Mouse (Mus musculus) limb, embryonic 11.5 days (tissue): ENCODE data around the gene Gpnmb. TPM values are rescaled to one million over a fixed set of nuclear protein-coding genes. Genes with fewer than 3 reads are reported as not detected.

Source experiments
- ATAC-seq: fragments of 200-750 bp; cut with Nextera tagmentation; 2 replicates; pipeline ENCODE4 v1.8.0; 2017; ENCODE audit warnings: low read depth; ENCODE audit not compliant: insufficient number of reproducible peaks, low FRiP score, low TSS enrichment
- DNase-seq: peaks from one replicate; pipeline ENCODE4 v3.0.0-alpha.2; 2015; ENCODE audit warnings: low spot score
- H3K27ac ChIP-seq: fragments of 300-500 bp; sonication (generic); replicated peaks from 2 replicates; pipeline ENCODE4 v1.5.1; 2014; ENCODE audit warnings: low read depth, mild to moderate bottlenecking, low read length
- H3K27me3 ChIP-seq: fragments of 300-500 bp; sonication (generic); 2 replicates; pipeline ENCODE4 v1.6.1; 2014; ENCODE audit warnings: mild to moderate bottlenecking, low read length, mixed read lengths; ENCODE audit not compliant: control insufficient read depth, insufficient read depth
- H3K36me3 ChIP-seq: fragments of 300-500 bp; sonication (generic); 2 replicates; pipeline ENCODE4 v1.6.1; 2014; ENCODE audit warnings: mild to moderate bottlenecking, low read length, moderate library complexity, mixed read lengths; ENCODE audit not compliant: control insufficient read depth, insufficient read depth
- H3K4me1 ChIP-seq: fragments of 300-500 bp; sonication (generic); 2 replicates; pipeline ENCODE4 v1.6.1; 2014; ENCODE audit warnings: low read length, mixed read lengths; ENCODE audit not compliant: control insufficient read depth, insufficient read depth
- H3K4me2 ChIP-seq: fragments of 300-500 bp; sonication (generic); 2 replicates; pipeline ENCODE4 v1.6.1; 2014; ENCODE audit warnings: low read depth, mild to moderate bottlenecking, moderate library complexity; ENCODE audit not compliant: severe bottlenecking
- H3K4me3 ChIP-seq: fragments of 300-500 bp; sonication (generic); 2 replicates; pipeline ENCODE4 v1.5.1; 2014; ENCODE audit warnings: low read depth, low read length
- H3K9ac ChIP-seq: fragments of 300-500 bp; sonication (generic); 2 replicates; pipeline ENCODE4 v1.6.1; 2014; ENCODE audit warnings: mild to moderate bottlenecking, low read length
- H3K9me3 ChIP-seq: fragments of 300-500 bp; sonication (generic); 2 replicates; pipeline ENCODE4 v1.6.1; 2016; ENCODE audit warnings: low read length; ENCODE audit not compliant: control insufficient read depth
- WGBS: fragments of 180-500 bp; shearing (Covaris S2); extraction: QIAGEN DNeasy Blood & Tissue Kit; methylation state at CpG from one replicate; pipeline ENCODE4 v1.1.7; 2014; 5-methylcytosine and 5-hydroxymethylcytosine counted together
- polyA plus RNA-seq: library from polyadenylated mRNA; unstranded; fragments of >200 nt; fragmentation: Nextera tagmentation; extraction: Ambion mirVana; gene quantifications from 2 replicates; pipeline ENCODE4 v1.2.1, GENCODE M21; 2014

Gpnmb gene
- polyA plus RNA-seq, 1 experiment from 2014 or later, result 0.17 TPM

DNA sequence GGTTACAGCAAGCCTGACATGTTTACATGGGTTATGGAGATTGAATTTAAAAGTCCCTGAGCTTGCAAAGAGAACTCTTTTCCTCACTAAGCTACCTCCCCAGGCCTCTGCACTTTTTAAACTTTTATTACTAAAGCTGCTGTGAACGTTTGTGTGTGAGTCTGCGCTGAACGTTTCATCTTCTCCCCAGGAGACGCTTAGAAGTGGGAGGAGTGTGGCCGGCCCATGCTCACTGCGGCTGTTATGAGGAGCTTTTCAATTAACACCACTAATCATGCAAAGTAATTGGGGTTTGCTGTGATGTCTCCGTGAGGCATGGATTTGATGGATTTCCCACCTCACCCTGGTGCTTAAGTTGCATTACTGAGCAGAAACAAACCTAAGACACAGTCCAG lies 27.2 kb upstream of the Gpnmb start:
- no peak overlapping the region for H3K27ac ChIP-seq
- H3K4me2 ChIP-seq, result no peak overlapping the region; the same call in 1 of the 2 replicates
- H3K9me3 ChIP-seq, result no peaks in the 10 kb centered on the region
- H3K27me3 ChIP-seq, result no peaks in the 10 kb centered on the region
- 12% methylated on average over 7 of the region's 7 CpGs for whole genome bisulfite sequencing
- no peak overlapping the region for H3K4me3 ChIP-seq
- H3K4me1 ChIP-seq, result no peaks in the 10 kb centered on the region
- DNase-seq (peak; percentile 28), ATAC-seq (no peak)
- no peaks in the 10 kb centered on the region for H3K36me3 ChIP-seq
- no peak overlapping the region for H3K9ac ChIP-seq

DNA sequence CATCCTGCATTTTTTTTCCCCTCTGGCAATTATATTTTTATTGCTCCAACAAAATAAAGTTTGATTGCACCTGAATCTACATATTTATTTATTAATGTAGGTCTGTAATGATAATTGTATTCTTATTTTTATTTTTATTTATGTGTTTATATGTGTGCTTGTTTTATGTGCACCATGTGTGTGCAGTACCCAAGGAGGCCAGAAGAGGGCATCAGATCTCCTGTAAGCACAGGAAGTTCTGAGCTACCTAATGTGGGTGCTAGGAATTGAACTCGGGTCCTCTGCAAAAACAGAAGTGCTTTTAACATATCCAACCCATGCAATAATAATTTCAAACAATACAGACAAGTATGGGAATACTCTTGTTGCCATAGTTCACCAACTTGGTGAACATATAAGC lies 26.7 kb upstream of the Gpnmb start:
- no peaks in the 10 kb centered on the region for H3K27me3 ChIP-seq
- ATAC-seq (no peak), DNase-seq (peak; percentile 35)
- WGBS, result 90% methylated on average over 1 of the region's 1 CpGs
- H3K9ac ChIP-seq, result no peak overlapping the region
- H3K27ac ChIP-seq, result no peak overlapping the region
- no peak overlapping the region for H3K4me2 ChIP-seq
- H3K9me3 ChIP-seq, result no peaks in the 10 kb centered on the region
- no peak overlapping the region for H3K4me3 ChIP-seq
- no peaks in the 10 kb centered on the region for H3K36me3 ChIP-seq
- no peaks in the 10 kb centered on the region for H3K4me1 ChIP-seq

DNA sequence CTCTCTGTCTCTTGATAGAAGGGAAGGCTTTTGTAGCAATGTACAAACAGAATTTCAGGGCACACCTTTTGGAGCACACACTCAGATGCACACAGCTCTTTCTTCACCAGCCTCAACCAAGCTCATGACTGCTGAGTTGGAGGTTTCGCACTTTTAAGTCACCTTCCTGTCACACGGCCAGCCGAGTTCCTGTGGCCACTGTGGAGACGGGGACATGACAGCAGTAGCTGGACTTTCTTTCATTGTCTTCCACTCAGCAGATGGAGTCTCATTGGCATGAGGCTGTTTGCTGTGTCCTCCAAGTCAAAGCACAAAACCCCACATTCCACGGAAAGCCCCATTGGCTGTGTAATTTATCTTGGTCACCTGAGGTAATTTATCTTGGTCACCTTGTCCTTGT lies 25.2 kb upstream of the Gpnmb start:
- Histone ChIP-seq H3K4me1 (no peaks in the 10 kb centered on the region), H3K27me3 (no peaks in the 10 kb centered on the region), H3K9me3 (no peaks in the 10 kb centered on the region), H3K9ac (no peak overlapping the region), H3K36me3 (no peaks in the 10 kb centered on the region), H3K4me3 (no peak overlapping the region), H3K27ac (no peak overlapping the region), H3K4me2 (no peak overlapping the region)
- ATAC-seq (no peak), DNase-seq (no peak)
- 86% methylated on average over 5 of the region's 5 CpGs for WGBS

DNA sequence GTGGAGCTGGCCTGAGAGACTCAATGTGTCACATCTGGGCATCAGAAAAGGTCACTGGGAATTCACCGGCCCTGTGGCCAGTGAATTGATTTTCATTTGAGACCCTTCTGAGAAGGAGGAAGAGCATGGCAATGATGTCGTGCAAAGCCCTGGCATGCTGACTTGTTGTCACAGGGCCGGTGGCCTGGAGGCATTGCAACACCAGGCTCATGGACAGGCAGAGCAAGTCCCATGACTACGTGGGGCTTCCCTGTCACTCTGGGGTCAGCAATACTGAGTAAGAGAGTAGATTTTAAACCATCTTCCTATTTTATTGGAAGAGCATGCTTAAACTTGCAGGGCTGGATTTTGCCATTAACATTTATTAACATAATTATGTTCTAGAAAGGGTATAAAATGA lies 23.3 kb upstream of the Gpnmb start:
- H3K4me1 ChIP-seq, result no peaks in the 10 kb centered on the region

DNA sequence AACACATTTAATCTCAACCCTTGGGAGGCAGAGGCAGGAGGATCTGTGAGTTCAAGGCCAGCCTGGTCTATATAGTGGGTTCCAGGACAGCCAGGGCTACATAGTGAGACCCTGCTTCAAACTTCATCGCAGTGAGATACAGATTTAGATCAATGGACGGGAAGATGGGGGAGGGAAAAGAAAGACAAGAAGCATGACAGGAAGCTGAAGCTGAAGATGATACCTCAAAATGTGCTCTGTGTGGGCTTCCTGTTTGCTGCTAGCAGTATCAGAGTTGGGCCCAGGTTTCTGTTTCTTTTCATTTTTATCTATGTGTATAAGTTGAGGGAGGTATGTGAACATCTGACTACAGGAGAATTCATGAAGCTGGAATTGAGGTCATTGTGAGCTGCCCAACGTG lies 22.9 kb upstream of the Gpnmb start:
- no peak for DNase-seq
- no peak overlapping the region for H3K4me3 ChIP-seq
- H3K4me2 ChIP-seq, result no peak overlapping the region
- WGBS, result 89% methylated on average over 3 of the region's 3 CpGs
- no peak overlapping the region for H3K27ac ChIP-seq
- H3K9me3 ChIP-seq, result no peaks in the 10 kb centered on the region
- H3K9ac ChIP-seq, result no peak overlapping the region
- no peaks in the 10 kb centered on the region for H3K36me3 ChIP-seq
- ATAC-seq, result no peak
- H3K4me1 ChIP-seq, result no peaks in the 10 kb centered on the region
- H3K27me3 ChIP-seq, result no peaks in the 10 kb centered on the region

More for the DNA sequence above, 23.3 kb upstream of the Gpnmb start:
- Histone ChIP-seq H3K9ac (no peak overlapping the region), H3K27me3 (no peaks in the 10 kb centered on the region), H3K4me2 (no peak overlapping the region), H3K36me3 (no peaks in the 10 kb centered on the region), H3K27ac (no peak overlapping the region), H3K4me3 (no peak overlapping the region), H3K9me3 (no peaks in the 10 kb centered on the region)
- whole genome bisulfite sequencing, result 73% methylated on average over 4 of the region's 4 CpGs
- no peak for DNase-seq
- no peak for ATAC-seq

DNA sequence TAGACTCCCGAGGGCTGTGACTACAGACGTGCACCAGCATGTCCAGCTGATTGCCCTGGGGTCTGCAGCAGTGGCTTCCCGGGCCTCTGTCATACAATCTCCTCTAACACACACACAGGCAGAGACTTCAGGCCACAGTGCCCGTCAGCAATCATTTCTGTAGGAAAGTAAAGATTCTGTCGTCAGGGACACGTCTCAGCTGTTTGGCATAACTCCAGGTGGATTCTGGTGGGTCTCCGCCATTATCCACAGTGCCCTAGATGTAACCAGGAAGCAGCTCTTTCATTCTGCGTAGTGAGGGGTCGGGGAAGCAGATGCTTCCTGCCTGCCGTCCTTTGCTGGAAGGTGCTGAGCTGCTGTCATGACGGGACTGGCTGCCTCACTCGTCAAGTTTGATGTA lies 19.2 kb upstream of the Gpnmb start:
- no peak overlapping the region for H3K27ac ChIP-seq
- 74% methylated on average over 12 of the region's 12 CpGs for WGBS
- no peaks in the 10 kb centered on the region for H3K9me3 ChIP-seq
- no peak overlapping the region for H3K4me2 ChIP-seq
- ATAC-seq, result no peak
- no peak overlapping the region for H3K9ac ChIP-seq
- H3K27me3 ChIP-seq, result no peaks in the 10 kb centered on the region
- no peak for DNase-seq
- H3K4me1 ChIP-seq, result 0 out of 2 replicates have a peak, but pooled peaks cover 3% of the 10 kb centered on the region
- H3K4me3 ChIP-seq, result no peak overlapping the region
- H3K36me3 ChIP-seq, result no peaks in the 10 kb centered on the region

DNA sequence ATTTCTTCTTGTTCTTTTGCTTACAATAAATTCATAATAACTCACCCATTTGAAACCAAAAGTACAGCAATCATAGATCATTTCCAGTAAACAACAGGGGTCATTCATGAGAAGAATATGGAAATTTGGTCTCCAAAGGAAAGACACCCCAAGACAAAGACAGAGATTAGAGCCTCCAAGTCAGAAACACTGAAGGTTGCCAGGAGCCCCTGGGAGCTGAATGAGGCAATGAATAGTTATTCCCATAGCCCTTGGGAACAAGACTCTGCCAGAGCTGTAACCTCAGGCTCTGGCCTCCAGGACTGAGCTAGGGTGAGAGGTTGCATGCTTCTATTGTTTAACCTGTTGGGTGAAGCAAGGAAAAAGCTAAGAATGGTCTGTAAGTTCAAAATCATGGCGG lies 17.0 kb upstream of the Gpnmb start:
- WGBS, result 87% methylated on average over 1 of the region's 1 CpGs
- ATAC-seq (no peak), DNase-seq (no peak)
- H3K27me3 ChIP-seq, result no peaks in the 10 kb centered on the region
- no peak overlapping the region for H3K4me2 ChIP-seq
- H3K36me3 ChIP-seq, result no peaks in the 10 kb centered on the region
- no peak overlapping the region for H3K27ac ChIP-seq
- H3K4me1 ChIP-seq, result 0 out of 2 replicates have a peak, but pooled peaks cover 3% of the 10 kb centered on the region
- no peaks in the 10 kb centered on the region for H3K9me3 ChIP-seq
- H3K4me3 ChIP-seq, result no peak overlapping the region
- H3K9ac ChIP-seq, result no peak overlapping the region

DNA sequence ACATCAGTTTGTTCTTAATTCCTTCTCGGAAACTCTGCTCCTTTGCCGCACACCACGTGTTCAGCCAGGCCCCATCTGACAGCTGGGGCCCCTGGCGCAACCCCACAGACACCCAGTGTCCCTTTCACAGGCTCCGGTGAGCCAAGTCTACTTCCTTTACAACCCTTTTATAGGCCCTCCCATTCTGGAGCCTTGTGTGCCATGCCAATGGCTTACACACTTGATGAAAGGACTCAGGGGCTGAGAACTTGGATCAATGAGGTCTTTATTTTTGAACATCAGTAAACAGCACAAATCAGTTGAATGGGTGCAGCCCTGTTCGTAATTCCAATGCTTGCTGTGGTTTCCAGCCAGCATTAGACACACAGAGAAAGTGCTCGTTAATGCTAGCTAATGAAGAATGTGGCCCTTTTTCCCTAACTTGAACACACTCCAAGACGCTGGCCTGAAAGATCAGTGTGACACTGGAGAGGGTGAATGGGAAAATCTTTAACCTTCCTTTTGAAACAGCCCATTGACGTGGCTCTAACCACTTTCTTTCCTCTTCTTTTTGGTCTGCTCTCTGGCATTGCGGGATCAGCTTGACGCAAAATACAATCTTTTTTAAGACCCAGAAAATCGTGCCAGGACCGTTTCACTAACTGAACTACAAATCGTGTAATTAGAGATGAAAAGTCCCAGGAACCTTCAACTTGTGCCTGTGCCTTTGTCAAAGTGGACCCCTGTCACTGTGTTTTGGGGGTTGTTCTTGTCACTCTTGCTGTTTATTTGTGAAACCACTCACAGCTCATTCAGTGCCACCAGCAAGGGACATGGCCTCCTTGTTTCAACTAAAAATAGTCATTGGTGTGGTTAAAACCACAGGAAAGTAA lies 15.0 kb upstream of the Gpnmb start:
- H3K4me2 ChIP-seq, result no peak overlapping the region
- ATAC-seq (no peak), DNase-seq (no peak)
- H3K9me3 ChIP-seq, result no peaks in the 10 kb centered on the region
- H3K4me3 ChIP-seq, result no peak overlapping the region
- no peak overlapping the region for H3K27ac ChIP-seq
- H3K36me3 ChIP-seq, result no peaks in the 10 kb centered on the region
- WGBS, result 61% methylated on average over 14 of the region's 14 CpGs
- H3K9ac ChIP-seq, result no peak overlapping the region
- H3K4me1 ChIP-seq, result 0 out of 2 replicates have a peak, but pooled peaks cover 3% of the 10 kb centered on the region
- no peaks in the 10 kb centered on the region for H3K27me3 ChIP-seq
